Mouse (Mus musculus) C2C12 (cell line): ENCODE results near the gene Sertad2. TPM values are rescaled to one million over a fixed set of nuclear protein-coding genes. Genes with fewer than 3 reads are reported as not detected.

Experiments used
- H3K27me3 ChIP-seq: one replicate; pipeline ENCODE4 v1.6.1; 2011; ENCODE audit not compliant: control insufficient read depth, insufficient read depth, insufficient read length
- H3K36me3 ChIP-seq: one replicate; pipeline ENCODE4 v1.6.1; 2011; ENCODE audit not compliant: control insufficient read depth, insufficient read depth
- H3K4me3 ChIP-seq: one replicate; pipeline ENCODE4 v1.5.1; 2011; ENCODE audit warnings: mild to moderate bottlenecking, control low read depth; ENCODE audit not compliant: poor library complexity, insufficient read depth, severe bottlenecking
- H3K79me2 ChIP-seq: one replicate; pipeline ENCODE4 v1.6.1; 2011; ENCODE audit not compliant: control insufficient read depth, insufficient read depth
- H3K79me3 ChIP-seq: one replicate; pipeline ENCODE4 v1.6.1; 2011; ENCODE audit warnings: low read depth, control low read depth
- H3ac ChIP-seq: one replicate; pipeline ENCODE3; 2011; ENCODE audit warnings: low read depth; ENCODE audit not compliant: control insufficient read depth, insufficient read length
- CEBPB ChIP-seq: IDR thresholded peaks from one replicate; pipeline ENCODE4 v1.6.1; 2011; ENCODE audit warnings: low read depth, mild to moderate bottlenecking, control low read depth, moderate library complexity
- CTCF ChIP-seq: IDR thresholded peaks from one replicate; pipeline ENCODE4 v1.5.1; 2011; ENCODE audit not compliant: control insufficient read depth, insufficient read depth, insufficient read length
- FOSL1 ChIP-seq: IDR thresholded peaks from one replicate; pipeline ENCODE4 v1.8.0; 2011; ENCODE audit warnings: mild to moderate bottlenecking, low read length; ENCODE audit not compliant: poor library complexity, insufficient read depth, severe bottlenecking
- MAX ChIP-seq: IDR thresholded peaks from one replicate; pipeline ENCODE4 v1.6.1; 2011; ENCODE audit warnings: mild to moderate bottlenecking, control low read depth
- MYOD1 ChIP-seq: IDR thresholded peaks from one replicate; pipeline ENCODE4 v1.6.1; 2011; ENCODE audit warnings: low read depth; ENCODE audit not compliant: control insufficient read depth, insufficient read length
- MYOG ChIP-seq: IDR thresholded peaks from one replicate; pipeline ENCODE4 v1.6.1; 2011; ENCODE audit not compliant: control insufficient read depth, insufficient read length; ENCODE audit errors: extremely low read depth
- USF1 ChIP-seq: IDR thresholded peaks from one replicate; pipeline ENCODE4 v1.6.1; 2011; ENCODE audit warnings: low read depth, mild to moderate bottlenecking, control low read depth, moderate library complexity
- polyA plus RNA-seq: library from polyadenylated mRNA; unstranded; fragments of >200 nt; fragmentation: generic; extraction: Trizol; gene quantifications from one replicate; pipeline ENCODE4 v1.2.1, GENCODE M21; 2012; ENCODE audit warnings: missing spikeins

Gene Sertad2
- polyA plus RNA-seq, 1 experiment = 15.5 TPM

GRCm38 (mm10) chr11:20571702-20572413 lies 28.8 kb downstream of the Sertad2 start:
- H3K4me3 ChIP-seq = no peak overlapping the region
- TF ChIP-seq MAX = no peak
- TF ChIP-seq USF1 = no peak
- TF ChIP-seq MYOG = no peak
- TF ChIP-seq CEBPB = no peak
- no peak for TF ChIP-seq MYOD1
- no peak for TF ChIP-seq CTCF
- peaks cover 8% of the 10 kb centered on the region for H3K36me3 ChIP-seq

DNA sequence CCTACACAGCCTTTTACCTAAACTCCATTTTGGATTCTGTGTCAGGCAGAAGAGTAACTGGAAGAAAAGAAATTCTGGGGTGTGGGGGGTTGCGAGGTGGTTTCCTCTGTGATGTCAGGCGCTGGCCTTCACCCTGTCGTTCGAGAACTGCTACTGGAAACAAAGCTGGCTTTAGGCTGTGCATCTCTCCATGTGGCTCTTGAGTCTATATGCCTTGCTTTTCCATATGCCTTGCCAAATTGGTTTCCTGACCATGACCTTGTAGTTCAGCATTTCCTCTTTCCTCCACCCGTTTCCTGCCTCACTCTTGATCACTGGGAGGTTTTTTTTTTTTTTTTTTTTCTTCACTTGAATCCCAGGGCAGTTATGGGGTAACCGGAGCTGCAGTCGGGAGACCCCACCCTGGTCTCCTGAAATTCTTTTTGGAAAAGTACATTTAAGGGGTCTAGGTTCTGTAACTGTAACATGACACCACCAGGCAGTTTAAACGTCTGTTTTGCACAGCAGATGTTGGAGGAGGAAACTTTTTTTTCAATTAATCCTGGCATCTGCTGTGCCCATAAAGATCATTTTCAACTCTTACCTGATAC lies 33.1 kb downstream of the Sertad2 start:
- Histone ChIP-seq H3K36me3 (peaks cover 8% of the 10 kb centered on the region), H3ac (no peak overlapping the region), H3K27me3 (no peaks in the 10 kb centered on the region), H3K79me3 (peaks cover 13% of the 10 kb centered on the region), H3K79me2 (peaks cover 65% of the 10 kb centered on the region), H3K4me3 (no peak overlapping the region)
- TF ChIP-seq USF1 = no peak
- TF ChIP-seq MAX = no peak
- TF ChIP-seq FOSL1 = no peak
- TF ChIP-seq CTCF = no peak
- no peak for TF ChIP-seq MYOD1
- no peak for TF ChIP-seq CEBPB
- TF ChIP-seq MYOG = no peak

More at GRCm38 (mm10) chr11:20571702-20572413, 28.8 kb downstream of the Sertad2 start:
- H3ac ChIP-seq = no peak overlapping the region
- no peaks in the 10 kb centered on the region for H3K27me3 ChIP-seq
- peaks cover 9% of the 10 kb centered on the region for H3K79me3 ChIP-seq
- peaks cover 75% of the 10 kb centered on the region for H3K79me2 ChIP-seq

GRCm38 (mm10) chr11:20582758-20583157 lies 39.7 kb downstream of the Sertad2 start:
- TF ChIP-seq MYOD1 = no peak
- TF ChIP-seq CEBPB = no peak
- TF ChIP-seq MAX = no peak
- TF ChIP-seq CTCF = no peak
- TF ChIP-seq USF1 = no peak
- no peak for TF ChIP-seq MYOG
- TF ChIP-seq FOSL1 = no peak
- Histone ChIP-seq H3ac (no peak overlapping the region), H3K79me3 (peaks cover 5% of the 10 kb centered on the region), H3K4me3 (no peak overlapping the region), H3K36me3 (no peaks in the 10 kb centered on the region), H3K27me3 (no peaks in the 10 kb centered on the region), H3K79me2 (peaks cover 50% of the 10 kb centered on the region)

DNA sequence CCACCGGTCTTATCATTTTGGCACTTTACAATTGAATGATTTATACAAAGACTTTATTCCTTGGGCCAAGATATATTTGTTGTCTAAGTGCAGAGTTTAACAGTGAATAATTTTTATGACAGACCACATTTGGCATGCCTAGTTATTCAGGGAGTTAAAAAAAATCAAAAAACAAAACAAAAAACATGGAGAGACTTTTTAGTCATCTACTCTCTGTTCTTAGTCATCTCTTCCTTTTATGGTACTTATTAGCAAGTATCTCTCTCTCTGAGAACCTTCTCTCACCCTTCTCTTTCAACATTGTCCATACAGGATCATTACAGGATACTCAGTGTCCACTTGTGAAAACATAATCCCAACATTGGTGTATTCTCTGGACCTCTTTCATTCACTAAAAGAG lies 42.2 kb downstream of the Sertad2 start:
- H3K79me2 ChIP-seq = peaks cover 33% of the 10 kb centered on the region
- H3K27me3 ChIP-seq = no peaks in the 10 kb centered on the region
- no peak overlapping the region for H3ac ChIP-seq
- no peak overlapping the region for H3K4me3 ChIP-seq
- H3K36me3 ChIP-seq = no peaks in the 10 kb centered on the region
- no peaks in the 10 kb centered on the region for H3K79me3 ChIP-seq
- no peak for TF ChIP-seq MAX
- TF ChIP-seq MYOD1 = no peak
- TF ChIP-seq USF1 = no peak
- TF ChIP-seq CEBPB = no peak
- TF ChIP-seq FOSL1 = no peak
- no peak for TF ChIP-seq MYOG
- TF ChIP-seq CTCF = no peak

GRCm38 (mm10) chr11:20586180-20586579 lies 43.1 kb downstream of the Sertad2 start:
- Histone ChIP-seq H3K79me3 (no peaks in the 10 kb centered on the region), H3K4me3 (no peak overlapping the region), H3K79me2 (peaks cover 33% of the 10 kb centered on the region), H3K27me3 (no peaks in the 10 kb centered on the region), H3ac (no peak overlapping the region), H3K36me3 (no peaks in the 10 kb centered on the region)
- TF ChIP-seq FOSL1 (no peak), MAX (no peak), USF1 (no peak), CTCF (no peak), MYOG (no peak), CEBPB (peak; percentile 71), MYOD1 (no peak)

GRCm38 (mm10) chr11:20589393-20589792 lies 46.3 kb downstream of the Sertad2 start:
- Histone ChIP-seq H3K79me2 (peaks cover 51% of the 10 kb centered on the region), H3K36me3 (no peaks in the 10 kb centered on the region), H3K4me3 (no peak overlapping the region), H3K27me3 (no peaks in the 10 kb centered on the region), H3K79me3 (peaks cover 1% of the 10 kb centered on the region), H3ac (no peak overlapping the region)
- no peak for TF ChIP-seq CEBPB
- TF ChIP-seq CTCF = no peak
- TF ChIP-seq MYOD1 = no peak
- no peak for TF ChIP-seq FOSL1
- TF ChIP-seq MYOG = no peak
- no peak for TF ChIP-seq MAX
- no peak for TF ChIP-seq USF1
